Mouse (Mus musculus) neural tube, embryonic 14.5 days (tissue): ENCODE results near the gene Samd14. TPM values are rescaled to one million over a fixed set of nuclear protein-coding genes. Genes with fewer than 3 reads are reported as not detected.

ENCODE experiments used
- ATAC-seq: fragments of 200-750 bp; cut with Nextera tagmentation; 2 replicates; pipeline ENCODE4 v1.8.0; 2017; ENCODE audit warnings: low read depth, mild to moderate bottlenecking, moderate TSS enrichment, moderate library complexity
- H3K27ac ChIP-seq: fragments of 300-500 bp; sonication (generic); 2 replicates; pipeline ENCODE4 v1.5.1; 2014; ENCODE audit warnings: low read depth, mild to moderate bottlenecking, control low read depth, low read length, moderate library complexity, mixed read lengths
- H3K27me3 ChIP-seq: fragments of 300-500 bp; sonication (generic); 2 replicates; pipeline ENCODE4 v1.6.1; 2014; ENCODE audit warnings: low read length; ENCODE audit not compliant: control insufficient read depth, insufficient read depth
- H3K36me3 ChIP-seq: fragments of 300-500 bp; sonication (generic); 2 replicates; pipeline ENCODE4 v1.6.1; 2014; ENCODE audit warnings: low read length, mixed read lengths; ENCODE audit not compliant: control insufficient read depth, insufficient read depth
- H3K4me1 ChIP-seq: fragments of 300-500 bp; sonication (generic); 2 replicates; pipeline ENCODE4 v1.6.1; 2014; ENCODE audit warnings: low read length; ENCODE audit not compliant: control insufficient read depth, insufficient read depth
- H3K4me2 ChIP-seq: fragments of 300-500 bp; sonication (generic); 2 replicates; pipeline ENCODE4 v1.6.1; 2014; ENCODE audit warnings: mild to moderate bottlenecking, low read depth, low read length, control low read depth
- H3K4me3 ChIP-seq: fragments of 300-500 bp; sonication (generic); 2 replicates; pipeline ENCODE4 v1.5.1; 2014; ENCODE audit warnings: low read depth, low read length, control low read depth, mixed read lengths
- H3K9ac ChIP-seq: fragments of 300-500 bp; sonication (generic); replicated peaks from 2 replicates; pipeline ENCODE4 v1.6.1; 2014; ENCODE audit warnings: low read depth, mild to moderate bottlenecking, control low read depth, low read length, mixed read lengths
- H3K9me3 ChIP-seq: fragments of 300-500 bp; sonication (generic); 2 replicates; pipeline ENCODE4 v1.6.1; 2016; ENCODE audit warnings: low read length; ENCODE audit not compliant: control insufficient read depth
- WGBS: fragments of 180-500 bp; shearing (Covaris S2); extraction: QIAGEN DNeasy Blood & Tissue Kit; methylation state at CpG from one replicate; pipeline ENCODE4 v1.1.7; 2014; 5-methylcytosine and 5-hydroxymethylcytosine counted together
- polyA plus RNA-seq: library from polyadenylated mRNA; unstranded; fragments of >200 nt; fragmentation: Nextera tagmentation; extraction: Ambion mirVana; gene quantifications from 2 replicates; pipeline ENCODE4 v1.2.1, GENCODE M21; 2014

The Samd14 gene
- polyA plus RNA-seq, 1 experiment from 2014 or later, result 131 TPM

GRCm38 (mm10) chr11:94992754-94993606 is 16.7 kb upstream of the Samd14 start:
- Histone ChIP-seq H3K9ac (peak overlapping the region; percentile 98), H3K9me3 (no peaks in the 10 kb centered on the region), H3K4me2 (peak overlapping the region; percentile 100), H3K27me3 (peaks cover 4% of the 10 kb centered on the region; the same call in 1 of the 2 replicates), H3K4me3 (peak overlapping the region; percentile 97), H3K36me3 (peaks cover 5% of the 10 kb centered on the region; the same call in 1 of the 2 replicates), H3K4me1 (peaks cover 57% of the 10 kb centered on the region), H3K27ac (no peak overlapping the region)
- ATAC-seq, result no peak
- WGBS, result 1% methylated on average over 22 of the region's 22 CpGs

- Histone ChIP-seq H3K27me3 (peaks cover 4% of the 10 kb centered on the region; the same call in 1 of the 2 replicates), H3K27ac (no peak overlapping the region), H3K36me3 (peaks cover 9% of the 10 kb centered on the region; the same call in 1 of the 2 replicates), H3K4me1 (peaks cover 53% of the 10 kb centered on the region), H3K4me3 (peak overlapping the region; percentile 97), H3K4me2 (peak overlapping the region; percentile 100), H3K9ac (peak overlapping the region; percentile 98), H3K9me3 (no peaks in the 10 kb centered on the region)
- 47% methylated on average over 10 of the region's 10 CpGs for WGBS
- no peak for ATAC-seq
Observed at GRCm38 (mm10) chr11:94994208-94994814, 15.4 kb upstream of the Samd14 start.

- WGBS, result 78% methylated on average over 11 of the region's 11 CpGs
Observed at GRCm38 (mm10) chr11:94994947-94995772, 14.5 kb upstream of the Samd14 start.

GRCm38 (mm10) chr11:94996101-94996500 is 13.6 kb upstream of the Samd14 start:
- Histone ChIP-seq H3K27me3 (peaks cover 4% of the 10 kb centered on the region; the same call in 1 of the 2 replicates), H3K27ac (no peak overlapping the region), H3K4me1 (peaks cover 52% of the 10 kb centered on the region), H3K9me3 (no peaks in the 10 kb centered on the region), H3K36me3 (peaks cover 27% of the 10 kb centered on the region), H3K4me3 (no peak overlapping the region), H3K9ac (no peak overlapping the region), H3K4me2 (peak overlapping the region; percentile 100; the same call in 1 of the 2 replicates)
- WGBS, result 87% methylated on average over 8 of the region's 8 CpGs
- ATAC-seq, result no peak

More at GRCm38 (mm10) chr11:94994947-94995772, 14.5 kb upstream of the Samd14 start:
- Histone ChIP-seq H3K36me3 (peaks cover 18% of the 10 kb centered on the region), H3K4me1 (peaks cover 50% of the 10 kb centered on the region), H3K9ac (peak overlapping the region; percentile 98; the same call in 1 of the 2 replicates), H3K4me2 (peak overlapping the region; percentile 100), H3K27ac (no peak overlapping the region), H3K9me3 (no peaks in the 10 kb centered on the region), H3K4me3 (peak overlapping the region; percentile 97), H3K27me3 (peaks cover 4% of the 10 kb centered on the region; the same call in 1 of the 2 replicates)
- no peak for ATAC-seq

- Histone ChIP-seq H3K4me2 (no peak overlapping the region), H3K4me3 (no peak overlapping the region), H3K27ac (no peak overlapping the region), H3K4me1 (peaks cover 52% of the 10 kb centered on the region), H3K36me3 (peaks cover 34% of the 10 kb centered on the region), H3K9ac (no peak overlapping the region), H3K27me3 (peaks cover 4% of the 10 kb centered on the region; the same call in 1 of the 2 replicates), H3K9me3 (no peaks in the 10 kb centered on the region)
- 99% methylated on average over 6 of the region's 6 CpGs for WGBS
- no peak for ATAC-seq
Observed at GRCm38 (mm10) chr11:94996984-94997383, 12.7 kb upstream of the Samd14 start.

- H3K27me3 ChIP-seq, result no peaks in the 10 kb centered on the region
- no peaks in the 10 kb centered on the region for H3K9me3 ChIP-seq
- H3K27ac ChIP-seq, result no peak overlapping the region
- ATAC-seq, result no peak
- H3K4me2 ChIP-seq, result no peak overlapping the region; the same call in 1 of the 2 replicates
- no peak overlapping the region for H3K9ac ChIP-seq
- H3K4me3 ChIP-seq, result no peak overlapping the region
- H3K36me3 ChIP-seq, result peaks cover 40% of the 10 kb centered on the region
- 56% methylated on average over 5 of the region's 5 CpGs for WGBS
- peaks cover 49% of the 10 kb centered on the region for H3K4me1 ChIP-seq
Observed at GRCm38 (mm10) chr11:94997596-94997995, 12.1 kb upstream of the Samd14 start.

- H3K4me3 ChIP-seq, result no peak overlapping the region
- 68% methylated on average over 16 of the region's 16 CpGs for WGBS
- no peaks in the 10 kb centered on the region for H3K27me3 ChIP-seq
- peaks cover 45% of the 10 kb centered on the region for H3K36me3 ChIP-seq
- H3K4me2 ChIP-seq, result no peak overlapping the region; the same call in 1 of the 2 replicates
- H3K4me1 ChIP-seq, result peaks cover 48% of the 10 kb centered on the region
- H3K27ac ChIP-seq, result no peak overlapping the region
- H3K9ac ChIP-seq, result no peak overlapping the region
- peak; percentile 7; the same call in 1 of the 2 replicates for ATAC-seq
- no peaks in the 10 kb centered on the region for H3K9me3 ChIP-seq
Observed at GRCm38 (mm10) chr11:94998041-94998531, 11.6 kb upstream of the Samd14 start.

- Histone ChIP-seq H3K9ac (no peak overlapping the region), H3K27ac (no peak overlapping the region)
- 73% methylated on average over 8 of the region's 8 CpGs for WGBS
Observed at GRCm38 (mm10) chr11:95000128-95000527, 9.6 kb upstream of the Samd14 start.

More at GRCm38 (mm10) chr11:95000128-95000527, 9.6 kb upstream of the Samd14 start:
- Histone ChIP-seq H3K9me3 (no peaks in the 10 kb centered on the region), H3K4me3 (no peak overlapping the region), H3K4me2 (peak overlapping the region; percentile 0; the same call in 1 of the 2 replicates), H3K4me1 (peaks cover 27% of the 10 kb centered on the region), H3K27me3 (no peaks in the 10 kb centered on the region), H3K36me3 (peaks cover 59% of the 10 kb centered on the region)
- ATAC-seq, result no peak
